Mouse (Mus musculus) cerebellum, adult 8-10 months (tissue): Measurements from ENCODE around the gene Mecom.

Source experiments
- DNase-seq: peaks from one replicate; pipeline ENCODE4 v3.0.0; 2022

Mecom gene

GRCm38 (mm10) chr3:30480551-30480950, 67.3 kb downstream of the Mecom start:
- no peak for DNase-seq

DNA sequence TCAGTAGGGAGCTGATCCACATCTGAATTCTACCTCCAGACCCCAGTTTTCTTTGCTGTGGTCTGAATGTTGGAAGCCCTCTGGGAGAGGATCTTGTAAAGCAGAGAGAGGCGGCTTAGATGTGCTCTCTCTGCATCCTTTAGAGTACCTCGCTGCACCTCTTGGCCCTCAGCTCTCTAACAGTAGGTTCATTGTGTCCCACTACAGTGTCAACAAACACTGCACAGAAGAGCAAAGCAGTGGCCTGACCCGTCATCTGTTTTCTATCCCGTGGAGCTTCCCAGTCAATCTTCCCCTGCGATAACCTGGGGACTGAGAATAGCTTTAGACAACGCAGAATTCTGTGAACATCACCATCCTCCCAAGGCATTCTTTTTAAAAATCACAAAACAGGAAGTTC, 69.6 kb downstream of the Mecom start:
- DNase-seq: no peak

GRCm38 (mm10) chr3:30477008-30477407, 70.8 kb downstream of the Mecom start:
- no peak for DNase-seq

- no peak for DNase-seq
Measured at GRCm38 (mm10) chr3:30475591-30475990, 72.2 kb downstream of the Mecom start.

- no peak for DNase-seq
Measured at GRCm38 (mm10) chr3:30468068-30468835, 79.6 kb downstream of the Mecom start.

GRCm38 (mm10) chr3:30466031-30466650, 81.7 kb downstream of the Mecom start:
- DNase-seq: no peak

- DNase-seq: no peak
Measured at GRCm38 (mm10) chr3:30464497-30464896, 83.3 kb downstream of the Mecom start.

DNA sequence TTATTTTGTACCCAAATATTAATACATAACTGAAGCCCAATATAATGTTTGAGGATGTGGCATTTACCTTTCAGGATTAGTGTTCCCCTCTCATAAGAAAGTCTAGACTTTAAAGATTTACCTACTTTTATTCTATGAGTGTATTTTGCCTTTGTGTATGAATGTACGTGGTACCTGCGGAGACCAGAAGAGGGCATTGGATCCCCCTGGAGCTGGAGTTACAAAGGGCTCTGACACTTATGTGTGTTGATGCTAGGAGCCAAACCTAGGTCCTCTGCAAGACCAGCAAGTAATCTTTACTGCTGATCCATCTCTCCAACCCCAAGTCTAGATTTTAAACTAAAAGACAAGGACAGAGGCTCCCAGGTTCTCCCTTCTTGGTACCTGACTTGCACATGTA, 86.0 kb downstream of the Mecom start:
- no peak for DNase-seq

DNA sequence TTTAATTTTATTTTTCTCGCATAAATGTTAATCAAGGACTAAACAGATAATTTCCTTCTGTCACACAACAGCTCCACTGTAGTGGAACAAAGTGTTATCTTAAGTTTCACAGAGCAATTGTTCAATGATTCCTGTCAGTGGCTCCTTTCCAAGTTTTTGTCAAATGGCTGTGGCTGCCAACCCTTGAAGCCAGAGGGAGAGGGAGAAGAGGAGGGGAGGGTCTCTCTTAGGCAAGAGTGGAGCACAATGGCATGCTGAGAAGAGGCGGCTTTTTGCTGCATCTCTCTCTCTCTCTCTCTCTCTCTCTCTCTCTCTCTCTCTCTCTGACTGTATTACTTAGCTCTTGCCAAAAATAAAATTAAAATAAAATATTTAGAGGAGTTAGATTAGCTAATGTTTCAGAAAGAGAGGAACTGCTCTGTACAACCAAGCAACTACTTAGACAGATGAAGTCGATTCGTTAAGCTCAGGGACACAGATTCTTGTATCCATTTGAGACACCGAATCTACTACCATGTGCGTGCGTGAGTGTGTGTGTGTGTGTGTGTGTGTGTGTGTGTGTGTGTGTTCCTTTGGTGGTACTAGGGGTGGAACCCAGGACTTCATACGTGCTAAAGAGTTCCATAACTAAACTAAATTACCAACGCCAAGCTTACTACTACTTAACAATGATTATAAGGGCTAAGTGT, 86.8 kb downstream of the Mecom start:
- no peak for DNase-seq

GRCm38 (mm10) chr3:30459626-30460025, 88.2 kb downstream of the Mecom start:
- no peak for DNase-seq

DNA sequence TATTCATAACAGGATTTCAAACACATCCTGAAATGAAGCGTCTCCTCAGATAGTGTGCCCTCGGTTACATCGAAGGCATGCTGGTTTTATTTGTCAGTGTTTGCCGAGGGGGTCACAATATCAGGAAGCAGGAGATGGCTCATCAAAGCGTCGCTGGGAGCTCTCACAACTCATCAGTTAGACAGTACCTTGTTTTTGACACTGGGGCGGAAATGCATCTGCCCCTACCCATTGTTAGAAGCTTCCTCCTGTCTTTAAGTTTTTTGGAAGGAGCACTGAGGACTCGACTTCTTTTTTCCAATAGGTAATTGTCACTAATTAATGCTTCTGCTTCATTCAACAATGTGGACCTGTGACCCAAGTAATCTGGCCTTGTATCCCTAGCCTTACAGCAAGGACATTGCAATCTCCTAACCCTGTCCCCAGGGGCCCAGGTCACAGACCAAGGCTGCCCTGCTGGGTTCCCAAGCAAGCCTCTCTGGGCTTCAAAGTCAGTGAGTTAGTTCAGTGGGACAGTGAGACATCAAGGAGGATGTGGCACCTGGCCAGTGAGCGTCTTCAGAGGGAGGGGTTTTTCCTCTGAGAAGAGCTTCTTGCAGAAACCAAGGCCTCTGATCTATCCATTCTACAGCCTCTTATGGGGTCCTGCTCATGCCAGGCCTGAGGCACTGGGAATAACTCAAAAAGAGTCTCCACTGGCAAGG, 89.7 kb downstream of the Mecom start:
- no peak for DNase-seq

- no peak for DNase-seq
Measured at GRCm38 (mm10) chr3:30455902-30456301, 91.9 kb downstream of the Mecom start.

DNA sequence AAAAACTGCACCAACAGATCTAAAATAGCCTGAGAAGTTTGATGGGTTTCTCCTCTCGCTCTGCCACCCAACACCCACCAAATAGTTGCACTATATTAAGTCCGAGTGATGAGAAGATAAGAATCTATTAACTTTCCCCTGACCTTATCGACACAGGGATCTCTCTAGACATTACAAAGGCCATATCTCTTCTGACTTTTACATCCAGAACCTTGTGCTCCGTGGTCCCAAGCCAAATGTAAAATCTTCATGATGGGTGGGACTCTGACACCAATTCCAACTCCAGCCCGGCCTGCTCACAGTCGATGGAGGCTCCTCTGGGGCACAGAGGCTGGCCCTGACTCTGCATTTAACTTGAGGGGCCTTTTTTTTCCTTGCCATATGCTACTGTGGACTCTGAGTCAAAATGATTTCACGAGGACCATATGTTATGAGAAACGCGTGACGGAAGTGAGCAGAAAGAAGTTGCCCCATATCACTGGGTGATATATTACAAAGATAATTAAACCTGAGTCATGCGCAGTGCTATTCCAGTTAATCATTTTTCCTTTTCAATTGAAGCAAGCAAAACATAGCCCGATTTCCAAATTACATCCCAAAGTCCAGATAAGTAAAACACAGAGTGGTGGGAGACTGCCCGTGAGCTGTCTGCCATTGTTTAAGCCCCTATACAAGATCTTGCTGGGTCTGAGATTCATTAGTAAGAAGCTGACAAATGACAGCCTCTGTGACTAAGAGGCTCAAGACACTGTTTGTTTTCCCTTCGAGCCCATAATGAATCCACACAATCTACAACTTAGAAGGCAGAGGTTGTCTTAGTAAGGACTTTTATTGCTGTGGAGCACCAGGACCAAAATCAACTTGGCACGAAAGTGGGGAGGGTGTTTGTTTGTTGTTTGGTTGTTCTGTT, 94.0 kb downstream of the Mecom start:
- no peak for DNase-seq

- DNase-seq: no peak
Measured at GRCm38 (mm10) chr3:30453046-30453445, 94.8 kb downstream of the Mecom start.

GRCm38 (mm10) chr3:30452511-30452910, 95.3 kb downstream of the Mecom start:
- no peak for DNase-seq

GRCm38 (mm10) chr3:30450206-30450965, 97.4 kb downstream of the Mecom start:
- no peak for DNase-seq

GRCm38 (mm10) chr3:30448624-30449023, 99.2 kb downstream of the Mecom start:
- DNase-seq: no peak

DNA sequence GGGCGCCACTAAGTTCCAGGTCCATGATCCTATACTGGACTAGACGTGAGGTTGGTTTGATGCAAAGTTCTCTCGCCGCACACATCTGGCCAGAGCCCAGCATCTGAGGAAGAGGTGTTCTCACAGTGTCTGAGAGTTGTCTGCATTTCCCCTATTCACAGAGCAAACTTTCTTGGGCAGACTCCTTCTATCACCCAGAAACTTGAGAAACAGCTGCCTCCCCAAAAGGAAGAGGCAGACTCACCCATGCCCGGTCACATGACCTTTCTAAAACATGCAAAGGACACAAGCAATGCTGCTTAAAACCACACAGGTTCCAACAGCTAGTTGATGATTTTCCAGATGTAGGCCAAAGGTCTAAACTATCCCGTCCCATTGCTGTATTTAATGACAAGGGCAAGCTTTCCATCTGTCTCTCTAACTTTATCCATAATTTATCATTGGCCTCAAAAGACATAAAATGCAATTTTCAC, 101.8 kb downstream of the Mecom start:
- no peak for DNase-seq

- DNase-seq: no peak
Measured at GRCm38 (mm10) chr3:30445247-30445969, 102.4 kb downstream of the Mecom start.

- no peak for DNase-seq
Measured at GRCm38 (mm10) chr3:30441646-30442045, 106.2 kb downstream of the Mecom start.

- DNase-seq: no peak
Measured at GRCm38 (mm10) chr3:30438007-30438406, 109.8 kb downstream of the Mecom start.
